Comparison of ENCODE assay signal across 9 mouse cellular contexts in the genomic region with DNA sequence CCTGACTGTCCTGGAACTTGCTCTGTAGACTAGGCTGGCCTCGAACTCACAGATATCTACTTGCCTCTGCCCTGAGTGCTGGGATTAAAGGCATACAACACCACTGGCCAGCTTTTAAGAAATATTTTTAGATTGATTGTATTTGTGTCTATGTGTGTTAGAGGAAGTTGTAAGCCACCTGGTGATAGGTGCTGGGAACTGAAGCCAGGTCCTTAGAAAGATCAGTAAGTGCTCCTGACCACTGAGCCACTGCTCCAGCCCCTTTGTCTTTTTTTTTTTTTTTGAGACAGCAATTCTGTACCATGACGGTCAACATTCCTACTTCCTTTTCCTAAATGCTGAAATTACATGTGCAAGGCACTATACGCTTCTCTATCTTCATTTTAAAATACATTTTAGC. TPM values are rescaled to one million over a fixed set of nuclear protein-coding genes. Genes with fewer than 3 reads are reported as not detected.
DNase-seq lines count a peak whose midpoint lies in the region; ATAC-seq lines count a peak whose summit lies in the region.
"Had no signal": no experiment of that assay in that cellular context is flagged by ENCODE, and none has a peak within 500 bp of the region (broad histone marks: within the 10 kb centered on the region; RNA-seq: fewer than 3 reads in every experiment).

No protein-coding gene starts in this region.

- peaks cover 10% of the 10 kb centered on the region for H3K4me1 ChIP-seq in midbrain, embryonic 12.5 days
- peaks cover 5% of the 10 kb centered on the region; the same call in 1 of the 2 replicates for H3K4me1 ChIP-seq in midbrain, embryonic 11.5 days (ENCODE audit: control insufficient read depth, insufficient read depth, low read length)
- H3K4me1 ChIP-seq in embryonic facial prominence, embryonic 13.5 days: peaks cover 10% of the 10 kb centered on the region
- peaks cover 13% of the 10 kb centered on the region for H3K4me1 ChIP-seq in limb, embryonic 13.5 days
- H3K4me1 ChIP-seq in stomach, embryonic 15.5 days: peaks cover 9% of the 10 kb centered on the region; the same call in 1 of the 2 replicates

- H3K36me3 ChIP-seq in midbrain, embryonic 12.5 days: peaks cover 18% of the 10 kb centered on the region
- H3K36me3 ChIP-seq in midbrain, embryonic 11.5 days (ENCODE audit: control insufficient read depth, insufficient read depth, low read length): peaks cover 13% of the 10 kb centered on the region; the same call in 1 of the 2 replicates
- peaks cover 20% of the 10 kb centered on the region for H3K36me3 ChIP-seq in embryonic facial prominence, embryonic 13.5 days
- peaks cover 19% of the 10 kb centered on the region for H3K36me3 ChIP-seq in limb, embryonic 13.5 days
- H3K36me3 ChIP-seq in stomach, embryonic 15.5 days: peaks cover 16% of the 10 kb centered on the region; the same call in 1 of the 2 replicates

- H3K27me3 ChIP-seq in midbrain, embryonic 12.5 days: peaks cover 29% of the 10 kb centered on the region
- H3K27me3 ChIP-seq in midbrain, embryonic 11.5 days (ENCODE audit: control insufficient read depth, insufficient read depth, low read length): peaks cover 5% of the 10 kb centered on the region
- peaks cover 7% of the 10 kb centered on the region for H3K27me3 ChIP-seq in embryonic facial prominence, embryonic 13.5 days
- peaks cover 24% of the 10 kb centered on the region for H3K27me3 ChIP-seq in limb, embryonic 13.5 days
- H3K27me3 ChIP-seq in stomach, embryonic 15.5 days (replicated peaks): no peaks in the 10 kb centered on the region

- 0 out of 2 replicates have a peak overlapping the region, but pooled peaks have one; percentile 80 for H3K4me3 ChIP-seq in midbrain, embryonic 12.5 days
- no peak overlapping the region for H3K4me3 ChIP-seq in midbrain, embryonic 11.5 days (ENCODE audit: low read depth, low read length)
- peak overlapping the region; percentile 94 for H3K4me3 ChIP-seq in embryonic facial prominence, embryonic 13.5 days
- H3K4me3 ChIP-seq in limb, embryonic 13.5 days: peak overlapping the region; percentile 97; the same call in 1 of the 2 replicates
- no peak overlapping the region for H3K4me3 ChIP-seq in stomach, embryonic 15.5 days (replicated peaks)

- no peaks in the 10 kb centered on the region for H3K9me3 ChIP-seq in midbrain, embryonic 12.5 days
- no peaks in the 10 kb centered on the region for H3K9me3 ChIP-seq in midbrain, embryonic 11.5 days (ENCODE audit: control insufficient read depth, low read length)
- no peaks in the 10 kb centered on the region for H3K9me3 ChIP-seq in embryonic facial prominence, embryonic 13.5 days
- no peaks in the 10 kb centered on the region for H3K9me3 ChIP-seq in limb, embryonic 13.5 days
- no peaks in the 10 kb centered on the region for H3K9me3 ChIP-seq in stomach, embryonic 15.5 days

- 93% methylated on average over 3 of the region's 3 CpGs for WGBS in midbrain, embryonic 12.5 days
- WGBS in midbrain, embryonic 11.5 days: 83% methylated on average over 3 of the region's 3 CpGs
- WGBS in embryonic facial prominence, embryonic 13.5 days: 90% methylated on average over 3 of the region's 3 CpGs
- 89% methylated on average over 3 of the region's 3 CpGs for WGBS in limb, embryonic 13.5 days
- 93% methylated on average over 3 of the region's 3 CpGs for WGBS in stomach, embryonic 15.5 days

- no peak for DNase-seq in midbrain, embryonic 11.5 days (ENCODE audit: low spot score, missing footprints)
- no peak for DNase-seq in gastrocnemius, adult 18-20 months (ENCODE audit: low spot score)
- no peak for DNase-seq in ovary, postnatal 36 days (ENCODE audit: low spot score)

- H3K9ac ChIP-seq in midbrain, embryonic 12.5 days (replicated peaks): no peak overlapping the region
- no peak overlapping the region for H3K9ac ChIP-seq in midbrain, embryonic 11.5 days (ENCODE audit: low read length)
- H3K9ac ChIP-seq in embryonic facial prominence, embryonic 13.5 days: no peak overlapping the region
- H3K9ac ChIP-seq in limb, embryonic 13.5 days: no peak overlapping the region
- no peak overlapping the region for H3K9ac ChIP-seq in stomach, embryonic 15.5 days

- ATAC-seq in midbrain, embryonic 12.5 days (ENCODE audit: low FRiP score, low read depth): no peak
- ATAC-seq in midbrain, embryonic 11.5 days (ENCODE audit: low FRiP score): no peak
- no peak for ATAC-seq in embryonic facial prominence, embryonic 13.5 days (ENCODE audit: insufficient number of reproducible peaks, insufficient read depth, low FRiP score, low TSS enrichment, low read depth)
- no peak for ATAC-seq in limb, embryonic 13.5 days (ENCODE audit: low FRiP score, low read depth)
- ATAC-seq in stomach, embryonic 15.5 days (ENCODE audit: insufficient read depth, low FRiP score, low read depth): no peak

- peak overlapping the region; percentile 88; the same call in 1 of the 2 replicates for H3K27ac ChIP-seq in midbrain, embryonic 12.5 days (replicated peaks)
- no peak overlapping the region for H3K27ac ChIP-seq in midbrain, embryonic 11.5 days (ENCODE audit: low read depth, low read length)
- peak overlapping the region; percentile 94; the same call in 1 of the 2 replicates for H3K27ac ChIP-seq in embryonic facial prominence, embryonic 13.5 days
- no peak overlapping the region for H3K27ac ChIP-seq in limb, embryonic 13.5 days
- 0 out of 2 replicates have a peak overlapping the region, but pooled peaks have one; percentile 92 for H3K27ac ChIP-seq in stomach, embryonic 15.5 days

- H3K4me2 ChIP-seq in midbrain, embryonic 12.5 days (replicated peaks): 0 out of 2 replicates have a peak overlapping the region, but pooled peaks have one; percentile 41
- no peak overlapping the region for H3K4me2 ChIP-seq in midbrain, embryonic 11.5 days
- peak overlapping the region; percentile 72 for H3K4me2 ChIP-seq in embryonic facial prominence, embryonic 13.5 days
- H3K4me2 ChIP-seq in limb, embryonic 13.5 days (replicated peaks): no peak overlapping the region
- H3K4me2 ChIP-seq in stomach, embryonic 15.5 days: 0 out of 2 replicates have a peak overlapping the region, but pooled peaks have one; percentile 81

RNA-seq across cellular contexts. Expression of gene Hspa1b, which starts 5.8 kb away (rescaled TPM):
- polyA plus RNA-seq in midbrain, embryonic 12.5 days (2016; fragmentation: Nextera tagmentation; extraction: Ambion mirVana): 0.22 TPM in 1 of 2 replicates, not detected in the other
- polyA plus RNA-seq in midbrain, embryonic 11.5 days (2014; fragmentation: Nextera tagmentation; extraction: Ambion mirVana): 0.08 and 0.26 TPM in 2 replicates
- polyA plus RNA-seq in embryonic facial prominence, embryonic 13.5 days (2015; fragmentation: Nextera tagmentation; extraction: Ambion mirVana): 0.53 and 0.87 TPM in 2 replicates
- 0.32 and 0.43 TPM in 2 replicates for polyA plus RNA-seq in limb, embryonic 13.5 days (2015; fragmentation: Nextera tagmentation; extraction: Ambion mirVana)
- polyA plus RNA-seq in stomach, embryonic 15.5 days (2015; fragmentation: Nextera tagmentation; extraction: Ambion mirVana): 0.34 and 0.90 TPM in 2 replicates
- 10 to 100 TPM; 11.4 to 94.8 TPM for total RNA-seq in gastrocnemius, adult 18-20 months (2021)

RNA-seq across cellular contexts. Expression of gene Gm20481, which starts 16.5 kb away (rescaled TPM):
- not detected in 2 replicates for polyA plus RNA-seq in midbrain, embryonic 12.5 days (2016; fragmentation: Nextera tagmentation; extraction: Ambion mirVana)
- polyA plus RNA-seq in midbrain, embryonic 11.5 days (2014; fragmentation: Nextera tagmentation; extraction: Ambion mirVana): not detected in 2 replicates
- not detected in 2 replicates for polyA plus RNA-seq in embryonic facial prominence, embryonic 13.5 days (2015; fragmentation: Nextera tagmentation; extraction: Ambion mirVana)
- polyA plus RNA-seq in limb, embryonic 13.5 days (2015; fragmentation: Nextera tagmentation; extraction: Ambion mirVana): not detected in 2 replicates
- polyA plus RNA-seq in stomach, embryonic 15.5 days (2015; fragmentation: Nextera tagmentation; extraction: Ambion mirVana): not detected in 2 replicates
- total RNA-seq in gastrocnemius, adult 18-20 months (2021): not detected
- polyA plus RNA-seq: activated CD4-positive, CD25-positive, alpha-beta regulatory T cell, adult 4 months; heart, embryonic 16.5 days had no signal

RNA-seq across cellular contexts. Expression of gene Hspa1a, which starts 18.7 kb away (rescaled TPM):
- 2.3 and 2.8 TPM in 2 replicates for polyA plus RNA-seq in midbrain, embryonic 12.5 days (2016; fragmentation: Nextera tagmentation; extraction: Ambion mirVana)
- polyA plus RNA-seq in midbrain, embryonic 11.5 days (2014; fragmentation: Nextera tagmentation; extraction: Ambion mirVana): 0.59 and 1.2 TPM in 2 replicates
- 5.8 and 6.1 TPM in 2 replicates for polyA plus RNA-seq in embryonic facial prominence, embryonic 13.5 days (2015; fragmentation: Nextera tagmentation; extraction: Ambion mirVana)
- 3.7 and 4.4 TPM in 2 replicates for polyA plus RNA-seq in limb, embryonic 13.5 days (2015; fragmentation: Nextera tagmentation; extraction: Ambion mirVana)
- polyA plus RNA-seq in stomach, embryonic 15.5 days (2015; fragmentation: Nextera tagmentation; extraction: Ambion mirVana): 9.9 and 12.1 TPM in 2 replicates
- 10 to 100 TPM; 16.6 to 99.8 TPM for total RNA-seq in gastrocnemius, adult 18-20 months (2021)

RNA-seq across cellular contexts. Expression of gene Hspa1l, which starts 19.2 kb away (rescaled TPM):
- 1.1 and 1.7 TPM in 2 replicates for polyA plus RNA-seq in midbrain, embryonic 12.5 days (2016; fragmentation: Nextera tagmentation; extraction: Ambion mirVana)
- polyA plus RNA-seq in midbrain, embryonic 11.5 days (2014; fragmentation: Nextera tagmentation; extraction: Ambion mirVana): 1.4 and 2.0 TPM in 2 replicates
- 0.77 and 0.85 TPM in 2 replicates for polyA plus RNA-seq in embryonic facial prominence, embryonic 13.5 days (2015; fragmentation: Nextera tagmentation; extraction: Ambion mirVana)
- 0.49 and 0.81 TPM in 2 replicates for polyA plus RNA-seq in limb, embryonic 13.5 days (2015; fragmentation: Nextera tagmentation; extraction: Ambion mirVana)
- 0.49 and 0.89 TPM in 2 replicates for polyA plus RNA-seq in stomach, embryonic 15.5 days (2015; fragmentation: Nextera tagmentation; extraction: Ambion mirVana)
- 10 to 100 TPM; 31.8 to 33.6 TPM for total RNA-seq in gastrocnemius, adult 18-20 months (2021)

RNA-seq across cellular contexts. Expression of gene Neu1, which starts 22.2 kb away (rescaled TPM):
- 20.4 and 20.7 TPM in 2 replicates for polyA plus RNA-seq in midbrain, embryonic 12.5 days (2016; fragmentation: Nextera tagmentation; extraction: Ambion mirVana)
- 11.0 and 12.3 TPM in 2 replicates for polyA plus RNA-seq in midbrain, embryonic 11.5 days (2014; fragmentation: Nextera tagmentation; extraction: Ambion mirVana)
- 18.8 and 20.3 TPM in 2 replicates for polyA plus RNA-seq in embryonic facial prominence, embryonic 13.5 days (2015; fragmentation: Nextera tagmentation; extraction: Ambion mirVana)
- 20.0 and 21.0 TPM in 2 replicates for polyA plus RNA-seq in limb, embryonic 13.5 days (2015; fragmentation: Nextera tagmentation; extraction: Ambion mirVana)
- 36.9 and 44.5 TPM in 2 replicates for polyA plus RNA-seq in stomach, embryonic 15.5 days (2015; fragmentation: Nextera tagmentation; extraction: Ambion mirVana)
- 10 to 100 TPM in 1 of 2 experiments, 1 to 10 TPM in 1; 9.1 to 10.2 TPM for total RNA-seq in gastrocnemius, adult 18-20 months (2021)

Comparison
In these comparisons a context has a peak if more than half of its experiments do, and no peak if none do; other contexts are left out.
1. H3K27ac ChIP-seq: peak in midbrain, embryonic 12.5 days (single experiment), embryonic facial prominence, embryonic 13.5 days (single experiment) and stomach, embryonic 15.5 days (single experiment); none in midbrain, embryonic 11.5 days (single experiment) and limb, embryonic 13.5 days (single experiment).
2. H3K4me2 ChIP-seq: peak in midbrain, embryonic 12.5 days (single experiment), embryonic facial prominence, embryonic 13.5 days (single experiment) and stomach, embryonic 15.5 days (single experiment); none in midbrain, embryonic 11.5 days (single experiment) and limb, embryonic 13.5 days (single experiment).
3. H3K4me3 ChIP-seq: peak in midbrain, embryonic 12.5 days (single experiment), embryonic facial prominence, embryonic 13.5 days (single experiment) and limb, embryonic 13.5 days (single experiment); none in midbrain, embryonic 11.5 days (single experiment) and stomach, embryonic 15.5 days (single experiment).